Mouse (Mus musculus) layer of hippocampus, postnatal 10 days (tissue): ENCODE data around the gene Sept9. TPM values are rescaled to one million over a fixed set of nuclear protein-coding genes. Genes with fewer than 3 reads are reported as not detected.

Source experiments
- DNase-seq, 2 experiments: peaks; one replicate each; pipeline ENCODE4 v3.0.0; 2021; ENCODE audit warnings: low spot score in 2 of 2
- total RNA-seq, 2 experiments: library from RNA; stranded (reverse); gene quantifications; 2 replicates each; pipeline ENCODE4 v1.2.3; 2021

The Sept9 gene
- total RNA-seq, 2 experiments from 2014 or later = 79.5 to 90.0 TPM

- no peak for DNase-seq
These were observed 111.1 kb downstream of the Sept9 start for GRCm38 (mm10) chr11:117310341-117311107.

- DNase-seq = peak; percentile 62 to 63
These were observed 111.8 kb downstream of the Sept9 start for GRCm38 (mm10) chr11:117311127-117311800.

- DNase-seq = peak; percentile 42 to 55
These were observed 112.8 kb downstream of the Sept9 start for GRCm38 (mm10) chr11:117312028-117312901.

GRCm38 (mm10) chr11:117312936-117313335, 113.5 kb downstream of the Sept9 start:
- DNase-seq = peak; percentile 47 to 66

- DNase-seq = no peak
These were observed 114.0 kb downstream of the Sept9 start for GRCm38 (mm10) chr11:117313446-117313845.

- DNase-seq = peak; percentile 41 to 51
These were observed 114.6 kb downstream of the Sept9 start for GRCm38 (mm10) chr11:117314026-117314425.

- DNase-seq = no peak
These were observed 115.1 kb downstream of the Sept9 start for GRCm38 (mm10) chr11:117314520-117314919.

- DNase-seq = peak; percentile 49 to 64
These were observed 115.8 kb downstream of the Sept9 start for GRCm38 (mm10) chr11:117315309-117315708.

GRCm38 (mm10) chr11:117316441-117317331, 117.2 kb downstream of the Sept9 start:
- peak; percentile 48 to 50 for DNase-seq

- DNase-seq = peak; percentile 61 to 70
These were observed 118.1 kb downstream of the Sept9 start for GRCm38 (mm10) chr11:117317429-117318101.

- no peak for DNase-seq
These were observed 118.7 kb downstream of the Sept9 start for GRCm38 (mm10) chr11:117318202-117318601.

GRCm38 (mm10) chr11:117318731-117319542, 119.5 kb downstream of the Sept9 start:
- no peak for DNase-seq

- no peak for DNase-seq
These were observed 120.3 kb downstream of the Sept9 start for GRCm38 (mm10) chr11:117319543-117320335.

- DNase-seq = no peak
These were observed 121.0 kb downstream of the Sept9 start for GRCm38 (mm10) chr11:117320482-117320881.

GRCm38 (mm10) chr11:117321311-117321971, 122.0 kb downstream of the Sept9 start:
- DNase-seq = no peak

GRCm38 (mm10) chr11:117322311-117322710, 122.8 kb downstream of the Sept9 start:
- no peak for DNase-seq

GRCm38 (mm10) chr11:117322730-117323579, 123.5 kb downstream of the Sept9 start:
- DNase-seq = no peak
